Mouse (Mus musculus): Measurements from ENCODE around the gene Hc.

Gene Hc

DNA sequence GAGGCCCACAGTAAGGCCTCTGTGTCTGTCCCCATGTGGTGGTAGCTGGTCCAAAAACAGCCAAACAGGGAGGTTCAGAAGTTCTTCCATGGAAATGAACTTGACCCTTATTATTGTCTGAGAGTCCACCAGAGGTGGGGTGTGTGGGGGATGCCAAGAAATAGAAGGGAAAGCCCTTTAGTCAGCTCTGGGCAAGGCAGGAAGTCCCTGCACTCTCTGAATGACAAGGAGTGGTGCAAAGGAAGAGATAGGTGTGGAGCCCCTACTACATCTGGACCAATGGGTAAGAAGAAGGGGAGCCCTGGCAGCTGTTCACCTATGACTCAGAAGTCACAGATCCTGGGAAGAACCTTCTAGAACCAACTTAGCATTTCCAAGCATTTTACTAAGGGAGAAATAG lies 106.9 kb downstream of the Hc start:
- DNase-seq (ENCODE audit: low read depth, low spot score) = no peak

DNA sequence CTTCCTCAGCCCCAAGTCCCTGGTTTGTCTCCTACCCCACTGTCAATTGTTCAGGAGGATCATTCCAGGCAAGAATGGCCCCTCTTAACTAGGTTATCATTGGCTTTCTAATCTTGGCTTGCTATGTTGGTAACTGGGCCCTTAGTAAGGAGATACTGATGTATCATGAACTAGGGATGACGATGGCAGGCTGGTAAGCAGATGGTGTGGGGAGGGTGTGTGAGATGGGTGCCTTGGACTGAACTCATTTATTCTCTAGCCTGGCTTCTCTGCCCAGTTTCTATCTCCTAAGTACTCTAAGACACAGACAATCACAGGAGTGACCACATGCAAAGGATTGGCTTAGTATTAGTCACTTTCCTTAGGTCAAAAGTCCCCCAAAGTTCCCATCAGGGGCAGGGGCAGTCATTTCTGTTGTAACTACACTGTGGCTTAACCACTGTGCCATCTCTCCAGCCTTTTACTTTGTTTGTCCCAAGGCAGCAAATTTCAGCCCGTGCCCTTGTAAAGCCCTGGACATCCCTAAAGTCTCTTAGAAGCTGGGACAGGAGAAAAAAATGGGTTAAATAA lies 107.6 kb downstream of the Hc start:
- DNase-seq (ENCODE audit: low read depth, low spot score) = no peak

DNA sequence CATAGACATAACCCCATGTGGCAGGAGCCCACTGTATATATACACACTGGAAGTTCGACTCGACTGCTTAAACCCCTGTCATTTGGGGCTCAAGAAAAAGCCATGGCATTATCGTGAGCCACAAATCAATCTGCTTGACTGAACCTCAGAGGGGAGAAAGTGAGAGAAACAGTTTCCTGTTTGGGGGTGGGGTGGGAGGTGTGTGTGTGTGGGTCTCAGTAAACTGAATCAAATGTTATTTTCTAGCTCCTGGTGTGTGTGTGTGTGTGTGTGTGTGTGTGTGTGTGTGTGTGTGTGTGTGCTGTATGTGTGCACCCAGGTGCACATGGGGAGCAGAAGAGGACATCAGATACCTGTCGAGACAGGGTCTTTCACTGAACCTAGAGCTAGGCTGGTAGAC lies 108.2 kb downstream of the Hc start:
- peak; percentile 57 for DNase-seq (ENCODE audit: low read depth, low spot score)

DNA sequence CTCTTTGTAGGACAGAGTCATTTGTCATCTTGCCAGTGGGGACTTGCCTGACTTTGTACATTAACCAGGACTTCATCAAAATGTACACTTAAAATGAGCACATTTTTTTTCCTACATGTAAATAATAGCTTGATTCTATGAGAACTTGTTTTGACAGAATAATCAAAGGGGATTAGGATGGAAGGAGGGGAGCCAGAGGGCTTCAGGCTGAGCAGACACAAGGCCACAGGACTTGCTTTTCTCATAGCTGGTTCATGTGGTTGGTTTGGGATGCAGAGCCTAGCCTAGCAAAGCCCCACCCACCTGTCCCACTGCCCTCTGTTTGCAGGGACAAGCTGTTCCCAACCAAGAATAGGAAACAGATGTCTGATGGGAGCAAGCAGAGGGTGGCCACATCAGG lies 109.8 kb downstream of the Hc start:
- DNase-seq (ENCODE audit: low read depth, low spot score) = no peak

DNA sequence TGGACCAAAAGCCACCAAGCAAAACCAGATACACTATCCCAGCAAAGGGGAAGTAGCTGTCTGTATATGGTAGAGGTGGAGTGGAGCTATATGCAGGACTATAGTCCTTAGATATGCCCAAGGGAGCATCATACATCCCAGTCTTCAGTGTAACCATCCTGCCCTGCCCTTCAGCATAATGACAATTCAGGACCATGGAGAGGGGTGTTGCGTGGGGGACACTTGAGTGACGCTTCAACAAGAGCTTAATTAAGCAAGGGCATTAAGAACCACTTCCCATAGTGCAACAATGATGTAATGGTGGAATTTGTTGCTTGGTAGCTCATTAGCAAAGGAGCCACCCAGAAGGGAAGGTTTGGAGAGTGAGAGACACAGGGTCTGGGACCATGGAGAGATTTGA lies 112.6 kb downstream of the Hc start:
- DNase-seq (ENCODE audit: low read depth, low spot score) = no peak

DNA sequence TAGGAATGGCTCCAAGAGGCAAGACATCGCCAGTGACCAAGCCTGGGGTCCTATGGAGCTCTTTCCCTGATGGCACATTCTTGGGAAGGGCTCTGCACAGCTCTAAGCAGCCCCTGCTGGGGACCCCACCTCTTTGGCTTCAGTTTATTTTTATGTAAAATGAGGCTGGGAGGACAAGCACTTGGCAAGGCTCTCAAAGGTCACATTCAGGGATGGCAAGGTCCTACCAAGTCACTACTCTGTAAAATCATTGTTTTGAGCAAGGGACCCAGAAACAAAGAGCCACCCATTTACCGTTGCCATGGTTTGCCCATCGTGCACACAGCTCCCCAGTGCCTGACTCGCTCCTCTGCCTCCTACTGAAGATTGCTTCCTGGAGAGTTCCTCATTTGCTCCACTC lies 115.2 kb downstream of the Hc start:
- no peak for DNase-seq (ENCODE audit: low read depth, low spot score)

DNA sequence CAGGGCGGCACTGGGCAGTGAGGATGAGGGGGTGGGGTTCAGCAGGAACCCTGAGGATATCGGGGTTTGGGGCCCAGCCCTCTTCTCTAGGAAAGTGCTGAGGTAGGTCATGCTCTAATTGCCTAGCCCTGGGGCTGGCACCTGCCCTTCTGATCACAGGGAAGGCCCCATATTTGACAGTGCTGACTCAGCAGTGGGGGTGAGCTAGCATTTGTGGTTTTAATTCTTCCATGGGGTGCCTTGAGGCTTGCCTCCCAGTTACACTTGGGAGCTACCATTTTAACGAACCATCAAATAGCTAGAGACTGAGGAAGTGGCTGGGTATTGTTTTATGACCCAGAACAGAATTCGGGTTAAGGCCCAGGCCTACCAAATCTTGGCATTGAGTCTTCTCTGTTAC lies 115.7 kb downstream of the Hc start:
- DNase-seq (ENCODE audit: low read depth, low spot score) = no peak

DNA sequence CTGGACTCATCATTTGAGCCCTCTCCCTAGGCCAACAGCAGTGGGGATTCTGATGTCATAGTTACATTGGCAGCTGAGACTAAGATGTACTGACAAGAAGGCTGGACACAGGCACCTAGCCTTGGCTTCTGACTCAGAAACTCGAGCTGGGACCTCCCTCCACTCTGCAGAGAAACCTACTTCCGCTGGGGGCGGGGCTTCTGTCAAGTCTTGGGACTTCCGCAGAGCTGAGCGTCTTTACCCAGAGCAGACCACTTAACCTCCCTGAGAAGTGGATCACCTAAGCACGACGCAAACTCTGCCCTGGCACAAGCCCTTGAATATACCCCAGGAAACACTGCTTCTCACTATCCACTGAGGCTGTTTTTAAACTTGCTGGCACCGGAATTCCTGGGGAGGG lies 116.5 kb downstream of the Hc start:
- peak; percentile 86 for DNase-seq (ENCODE audit: low read depth, low spot score)

DNA sequence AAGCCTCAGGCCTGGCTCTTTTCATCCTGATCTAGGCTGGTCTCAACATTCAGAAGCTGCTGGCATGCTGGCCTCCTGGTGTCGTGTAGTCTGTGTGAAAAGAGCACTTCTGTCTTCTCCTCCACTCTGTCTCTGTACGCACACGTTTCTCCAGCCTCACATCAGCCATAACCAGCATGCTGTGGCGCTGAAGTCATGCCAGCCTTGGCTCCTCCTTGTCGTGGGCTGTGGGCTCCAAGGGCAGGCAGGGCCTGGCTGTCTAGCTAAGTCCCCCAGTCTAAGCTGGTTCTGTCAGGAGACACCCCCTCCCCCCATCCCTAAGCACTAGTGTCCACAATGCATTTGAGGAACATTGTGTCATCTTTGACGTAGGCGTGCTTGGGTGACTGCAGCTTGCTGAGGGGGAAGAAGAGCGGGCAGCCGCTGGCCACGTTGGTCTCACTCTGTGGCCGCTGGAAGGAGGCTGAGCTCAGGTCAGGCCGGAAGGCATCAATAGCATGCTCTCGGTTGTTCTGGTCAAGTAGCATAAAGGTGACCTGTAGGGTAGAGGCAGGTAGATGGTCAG lies 117.6 kb downstream of the Hc start:
- no peak for DNase-seq (ENCODE audit: low read depth, low spot score)

DNA sequence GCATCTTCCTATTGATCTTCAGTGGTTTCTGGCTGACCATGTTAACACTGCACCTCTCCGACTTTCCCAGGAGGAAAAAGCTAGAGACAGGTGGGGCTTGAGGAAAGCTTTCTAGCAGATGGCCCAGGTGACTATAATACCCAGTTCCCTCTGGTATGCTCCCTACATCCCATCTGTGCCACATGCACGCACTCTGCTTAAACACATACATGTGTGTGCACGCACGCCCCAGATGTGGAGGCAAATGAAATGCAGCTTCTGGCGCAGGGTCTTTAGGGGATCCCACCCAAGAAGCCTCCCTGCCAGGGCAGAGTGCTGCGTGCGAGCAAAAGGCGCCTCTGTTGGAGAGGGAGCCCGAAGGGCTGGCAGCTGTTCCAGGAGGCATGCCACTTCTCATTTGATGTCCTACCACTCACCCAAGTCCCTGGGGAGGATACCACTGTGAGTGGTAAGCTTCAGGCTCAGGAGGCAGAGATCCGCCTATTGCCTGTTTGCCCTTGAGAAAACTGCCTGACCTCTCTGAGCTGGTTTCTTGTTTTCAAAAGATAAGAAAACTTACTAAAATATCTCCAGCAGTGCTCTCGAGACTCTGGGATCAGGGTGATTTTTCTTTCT lies 120.1 kb downstream of the Hc start:
- DNase-seq (ENCODE audit: low read depth, low spot score) = no peak

DNA sequence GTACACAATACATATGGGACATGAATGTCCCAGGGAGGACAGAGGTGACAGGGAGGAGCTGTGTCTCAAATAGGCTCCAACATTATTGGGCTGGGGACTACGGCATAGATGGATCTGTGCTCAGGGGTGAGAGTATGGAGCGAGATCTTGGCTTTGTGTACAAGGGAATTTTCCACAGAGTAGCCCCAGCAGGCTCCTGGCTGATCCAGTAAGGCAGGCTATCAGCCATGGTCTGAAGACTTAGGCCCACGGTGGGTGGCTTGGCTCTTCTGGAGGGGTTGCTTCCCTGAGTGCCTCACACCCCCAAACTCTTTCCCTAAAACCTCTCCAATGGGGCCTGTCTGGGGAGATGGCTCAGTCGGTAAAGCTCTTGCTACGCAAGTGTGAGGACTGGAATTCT lies 121.0 kb downstream of the Hc start:
- DNase-seq (ENCODE audit: low read depth, low spot score) = no peak

DNA sequence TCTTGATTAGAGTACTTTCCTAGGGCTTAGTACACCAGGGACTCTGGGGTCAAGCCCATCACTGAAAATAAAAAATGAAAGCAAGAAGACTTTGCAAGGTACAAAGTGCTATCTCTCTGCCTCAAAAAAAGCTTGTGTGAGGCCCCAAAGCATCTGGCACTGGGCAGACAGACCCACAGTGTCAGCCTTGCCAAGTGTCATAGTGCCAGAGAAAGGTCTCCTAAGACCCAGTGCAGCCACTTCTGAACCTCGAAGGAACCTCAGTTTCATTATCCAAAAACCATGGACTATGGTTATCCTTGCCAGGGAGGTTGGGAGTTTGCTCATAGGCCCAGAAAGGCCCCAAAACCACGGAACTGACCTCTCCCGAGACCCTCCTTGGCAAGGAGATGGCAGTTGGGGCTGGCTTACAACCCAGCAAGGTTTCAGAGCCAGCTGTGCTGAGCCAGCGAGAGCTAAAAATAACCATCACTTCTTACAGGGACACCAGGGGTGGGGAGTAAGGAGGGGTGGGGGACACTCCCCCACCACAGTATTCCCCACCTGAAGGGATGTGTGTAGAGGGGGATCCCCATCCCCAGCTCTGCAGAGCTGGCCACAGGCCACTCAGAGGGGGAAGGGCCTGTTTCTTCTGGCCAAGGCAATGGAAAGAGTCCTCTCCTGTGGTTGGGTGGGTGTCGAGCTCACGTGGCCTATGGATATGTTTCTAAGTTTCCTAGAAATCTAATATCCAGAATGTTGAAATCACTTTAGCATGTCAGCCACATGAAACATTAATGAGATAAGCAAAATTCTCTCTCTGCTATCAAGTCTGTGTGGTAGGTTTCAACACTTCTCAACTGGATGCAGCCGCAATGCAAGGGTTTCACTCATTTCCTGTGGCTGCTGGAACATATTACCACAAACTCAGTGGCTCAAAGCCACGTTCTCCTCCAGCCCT lies 122.7 kb downstream of the Hc start:
- peak; percentile 62 for DNase-seq (ENCODE audit: low read depth, low spot score)

DNA sequence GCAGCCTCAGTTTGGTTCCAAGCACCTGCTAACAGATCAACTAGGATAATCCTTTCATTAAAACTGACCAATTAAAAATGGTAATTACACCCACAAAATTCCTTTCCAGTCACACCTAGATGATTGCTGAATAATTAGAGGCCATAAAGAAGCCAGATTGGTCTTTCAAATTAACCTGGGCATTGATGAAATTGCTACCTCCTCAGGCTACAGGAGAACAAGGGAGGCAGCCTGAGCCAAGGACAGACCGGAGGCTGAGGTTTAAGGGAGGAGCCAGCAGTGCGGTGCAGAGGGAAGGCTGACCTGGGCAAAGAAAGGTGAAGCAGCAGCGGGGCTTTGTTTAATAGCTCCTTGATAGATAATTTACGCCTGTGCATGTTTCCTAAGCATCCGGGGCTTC lies 123.8 kb downstream of the Hc start:
- DNase-seq (ENCODE audit: low read depth, low spot score) = peak; percentile 40

All from CD4-positive, CD25-positive, alpha-beta regulatory T cell, adult 2 months (primary cell).